Mouse (Mus musculus) left cerebral cortex, postnatal 4 days (tissue): ENCODE measurements around the gene Cks2. TPM values are rescaled to one million over a fixed set of nuclear protein-coding genes. Genes with fewer than 3 reads are reported as not detected.

Experiments used
- DNase-seq: peaks from one replicate; pipeline ENCODE4 v3.0.0-alpha.2; 2022
- intact Hi-C: fragments of 180-260 bp; cut with DNase I; formaldehyde crosslinking; loops from one replicate; pipeline ENCODE4 v1.15.1; 2025
- total RNA-seq, 2 experiments: library from RNA; stranded (reverse); gene quantifications; 2 replicates each; pipeline ENCODE4 v1.2.3; 2021

The Cks2 gene
- total RNA-seq, 2 experiments from 2014 or later: 7.7 to 9.4 TPM

DNA sequence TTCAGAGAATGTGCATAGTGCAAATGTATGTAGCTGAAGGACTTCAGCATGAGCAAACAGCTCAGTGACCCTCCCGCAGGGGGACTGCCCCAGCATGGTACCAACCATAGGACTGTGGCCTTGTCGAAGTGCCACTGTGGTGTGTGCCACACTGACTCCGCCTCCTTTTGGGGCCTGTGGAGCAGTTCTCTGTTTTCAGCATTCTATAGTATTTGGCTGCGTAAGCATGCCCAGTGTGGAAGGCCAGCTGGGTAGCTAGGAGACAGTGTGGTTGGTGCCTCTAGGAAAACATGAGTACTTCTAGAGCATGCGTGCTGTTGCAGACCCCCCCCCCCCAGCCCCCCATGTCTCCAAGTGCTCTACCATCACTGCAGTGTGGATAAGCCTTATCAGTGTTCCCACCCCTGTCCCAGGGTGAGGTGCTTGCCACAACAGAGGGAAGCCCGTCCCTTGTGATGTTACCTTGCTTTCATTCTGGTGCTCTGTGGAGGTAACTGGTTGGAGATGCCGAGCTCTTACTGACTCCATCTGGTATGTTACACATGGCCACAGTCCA lies 32.7 kb downstream of the Cks2 start:
- intact Hi-C loops: no loop called here
- no peak for DNase-seq

GRCm38 (mm10) chr13:51678687-51679086 lies 33.7 kb downstream of the Cks2 start:
- intact Hi-C loops: no loop called here

GRCm38 (mm10) chr13:51679332-51679731 lies 34.3 kb downstream of the Cks2 start:
- DNase-seq: no peak
- intact Hi-C loops: no loop called here

More at GRCm38 (mm10) chr13:51678687-51679086, 33.7 kb downstream of the Cks2 start:
- DNase-seq: no peak

DNA sequence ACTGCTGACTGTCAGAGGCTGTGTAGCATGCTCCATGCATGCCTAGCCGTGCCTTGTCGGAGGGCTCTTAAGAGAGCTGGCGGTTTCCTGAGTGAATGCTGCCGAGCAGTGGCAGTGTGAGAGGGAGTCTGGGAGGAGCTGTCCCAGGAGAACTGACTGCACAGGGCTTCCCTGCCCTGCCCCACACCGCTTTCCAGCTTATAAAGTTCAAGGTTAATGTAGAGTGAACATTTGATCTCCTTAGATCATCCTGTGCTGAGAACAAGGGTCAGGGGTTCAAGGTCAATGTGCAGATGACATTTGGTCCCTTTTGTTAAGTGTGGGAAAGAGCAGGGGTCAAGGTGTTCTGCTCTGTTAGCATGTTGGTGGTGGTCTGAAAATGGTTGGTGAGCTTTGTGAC lies 36.0 kb downstream of the Cks2 start:
- no peak for DNase-seq
- intact Hi-C loops: no loop called here

- DNase-seq: no peak
- intact Hi-C loops: no loop called here
These were observed 36.6 kb downstream of the Cks2 start for GRCm38 (mm10) chr13:51681634-51682033.

- DNase-seq: no peak
- intact Hi-C loops: no loop called here
These were observed 40.4 kb downstream of the Cks2 start for GRCm38 (mm10) chr13:51685290-51685966.

- no peak for DNase-seq
- intact Hi-C loops: no loop called here
These were observed 41.9 kb downstream of the Cks2 start for GRCm38 (mm10) chr13:51686966-51687365.

- intact Hi-C loops: no loop called here
- DNase-seq: no peak
These were observed 43.7 kb downstream of the Cks2 start for GRCm38 (mm10) chr13:51688688-51689087.

DNA sequence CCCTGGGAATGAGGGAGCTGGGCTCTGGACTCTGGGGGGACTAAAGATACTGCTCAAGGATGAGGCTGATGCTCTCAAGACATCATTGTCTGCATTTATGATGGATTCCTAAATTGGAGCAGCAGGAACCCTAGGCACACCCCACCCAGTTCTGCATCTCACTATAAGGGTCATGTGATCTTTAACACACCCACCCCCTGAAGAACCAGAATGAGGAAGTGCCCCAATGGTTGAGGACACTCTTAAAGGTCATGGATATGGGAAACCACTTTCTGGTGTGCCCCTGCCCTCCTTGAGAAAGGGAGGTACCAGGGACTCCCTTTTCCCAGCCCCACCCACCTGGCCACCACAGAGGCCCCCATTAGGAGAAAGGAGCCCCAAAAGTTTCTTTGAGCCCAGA lies 51.4 kb downstream of the Cks2 start:
- DNase-seq: no peak
- intact Hi-C loops: no loop called here

DNA sequence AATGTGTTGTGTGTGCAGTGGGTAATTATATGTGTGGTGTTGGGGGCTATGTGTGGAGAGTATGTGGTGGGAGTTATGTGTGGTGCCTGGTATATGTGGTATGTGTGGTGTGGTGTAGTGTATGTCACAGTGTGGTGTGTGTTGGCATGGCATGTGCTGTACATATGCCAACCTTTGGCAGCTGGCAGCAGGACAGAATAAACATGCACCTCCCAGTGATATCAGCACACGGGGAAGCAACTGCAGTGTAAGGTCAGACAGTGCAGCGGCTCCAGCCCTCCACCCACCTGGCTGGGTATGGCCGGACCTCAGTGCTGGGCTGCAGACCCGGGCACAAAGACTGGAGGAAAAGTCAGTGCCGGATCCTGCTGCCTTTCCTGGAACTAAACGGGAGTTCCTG lies 52.4 kb downstream of the Cks2 start:
- intact Hi-C loops: no loop called here
- no peak for DNase-seq

- intact Hi-C loops: no loop called here
- no peak for DNase-seq
These were observed 52.9 kb downstream of the Cks2 start for GRCm38 (mm10) chr13:51697897-51698296.

DNA sequence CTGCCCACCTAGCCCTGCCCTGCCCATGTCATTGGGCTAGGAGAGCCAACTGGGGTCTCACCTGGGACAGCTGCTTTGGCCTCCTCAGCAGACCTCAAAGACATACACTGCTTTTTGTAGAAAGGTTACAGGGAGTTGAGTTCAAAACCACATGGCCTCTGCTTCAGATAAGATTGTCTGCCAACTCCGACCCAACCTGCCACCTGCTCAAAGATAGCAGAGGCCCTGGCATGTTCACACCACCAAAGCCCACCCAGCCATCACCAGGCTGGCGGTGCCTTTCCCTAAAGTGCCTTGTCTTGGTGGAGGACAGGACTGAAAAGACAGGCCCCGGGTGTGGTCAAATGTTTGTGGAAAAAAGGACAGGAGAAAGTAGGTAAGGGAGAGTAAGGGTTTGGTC lies 53.3 kb downstream of the Cks2 start:
- intact Hi-C loops: no loop called here
- DNase-seq: no peak

Other genes with a start within 250 kb of the Cks2 start
- gene S1pr3, start 236.6 kb upstream of the Cks2 start, total RNA-seq: 1 to 10 TPM; 7.4 to 7.6 TPM
- gene Shc3, start 75.8 kb upstream of the Cks2 start, total RNA-seq: 100 to 1,000 TPM; 157 to 163 TPM
- gene Secisbp2, start 6.5 kb downstream of the Cks2 start, total RNA-seq: 10 to 100 TPM; 20.5 to 23.1 TPM
- gene Sema4d, start 148.5 kb downstream of the Cks2 start, total RNA-seq: 10 to 100 TPM; 53.9 to 62.5 TPM
- gene Gadd45g, start 201.4 kb downstream of the Cks2 start, total RNA-seq: 10 to 100 TPM in 1 of 2 experiments, 1 to 10 TPM in 1; 8.6 to 11.0 TPM